Mouse (Mus musculus) bone marrow, adult 2 months (tissue): ENCODE data around the gene Pcnx4.

ENCODE experiments used
- CTCF ChIP-seq: fragments of 200-500 bp; IDR thresholded peaks from 2 replicates; pipeline ENCODE4 v1.5.1; 2011; ENCODE audit warnings: low read length, control low read depth; ENCODE audit not compliant: control insufficient read depth, insufficient read depth
- POLR2A ChIP-seq: fragments of 200-500 bp; IDR thresholded peaks from 2 replicates; pipeline ENCODE4 v1.6.1; 2011; ENCODE audit warnings: low read depth, mild to moderate bottlenecking, control low read depth, low read length, borderline replicate concordance; ENCODE audit not compliant: control insufficient read depth

GRCm38 (mm10) chr12:72612053-72612452, 75.9 kb downstream of the Pcnx4 start:
- no peak for TF ChIP-seq CTCF
- no peak for TF ChIP-seq POLR2A
